Mouse (Mus musculus) spleen, adult 2 months (tissue): Measurements from ENCODE around the gene Gdi2. TPM values are rescaled to one million over a fixed set of nuclear protein-coding genes. Genes with fewer than 3 reads are reported as not detected.

Experiments
- DNase-seq, 2 experiments: peaks; one replicate each; pipeline versions ENCODE4 v3.0.0 to v3.0.0-alpha.2; 2012 to 2021; ENCODE audit warnings: low spot score in 2 of 2, low read depth in 1 of 2
- H3K27ac ChIP-seq: fragments of 200-500 bp; 2 replicates; pipeline ENCODE4 v1.5.1; 2012; ENCODE audit warnings: low read length, inconsistent platforms; ENCODE audit not compliant: insufficient read depth
- H3K27me3 ChIP-seq: fragments of 200-500 bp; 2 replicates; pipeline ENCODE4 v1.6.1; 2012; ENCODE audit warnings: mild to moderate bottlenecking, moderate library complexity, low read length, inconsistent platforms; ENCODE audit not compliant: control insufficient read depth, insufficient read depth
- H3K36me3 ChIP-seq: fragments of 200-500 bp; 2 replicates; pipeline ENCODE4 v1.6.1; 2012; ENCODE audit warnings: mild to moderate bottlenecking, low read length, inconsistent platforms; ENCODE audit not compliant: control insufficient read depth, insufficient read depth
- H3K4me1 ChIP-seq: fragments of 200-500 bp; 2 replicates; pipeline ENCODE4 v1.6.1; 2011; ENCODE audit warnings: inconsistent platforms; ENCODE audit not compliant: control insufficient read depth, insufficient read depth, insufficient read length
- H3K4me3 ChIP-seq: fragments of 200-500 bp; 2 replicates; pipeline ENCODE4 v1.5.1; 2011; ENCODE audit warnings: mild to moderate bottlenecking, inconsistent platforms; ENCODE audit not compliant: insufficient read depth, insufficient read length; ENCODE audit errors: extremely low read depth
- CTCF ChIP-seq: fragments of 200-500 bp; IDR thresholded peaks from 2 replicates; pipeline ENCODE4 v1.5.1; 2011; ENCODE audit warnings: mild to moderate bottlenecking, inconsistent platforms; ENCODE audit not compliant: insufficient read depth, insufficient read length, insufficient replicate concordance; ENCODE audit errors: extremely low read depth
- POLR2A ChIP-seq: fragments of 200-500 bp; IDR thresholded peaks from 2 replicates; pipeline ENCODE4 v1.6.1; 2011; ENCODE audit warnings: low read depth, low read length, inconsistent platforms
- WGBS: fragments of 180-500 bp; shearing (Covaris S2); methylation state at CpG from one replicate; pipeline ENCODE4 v1.1.7; 2018; 5-methylcytosine and 5-hydroxymethylcytosine counted together
- polyA plus RNA-seq: library from polyadenylated mRNA; depleted of rRNA; stranded (reverse); fragments of >200 nt; gene quantifications from 2 replicates; pipeline ENCODE4 v1.2.3, GENCODE M21; 2012

Gene Gdi2
- polyA plus RNA-seq, 1 experiment = 114 TPM

DNA sequence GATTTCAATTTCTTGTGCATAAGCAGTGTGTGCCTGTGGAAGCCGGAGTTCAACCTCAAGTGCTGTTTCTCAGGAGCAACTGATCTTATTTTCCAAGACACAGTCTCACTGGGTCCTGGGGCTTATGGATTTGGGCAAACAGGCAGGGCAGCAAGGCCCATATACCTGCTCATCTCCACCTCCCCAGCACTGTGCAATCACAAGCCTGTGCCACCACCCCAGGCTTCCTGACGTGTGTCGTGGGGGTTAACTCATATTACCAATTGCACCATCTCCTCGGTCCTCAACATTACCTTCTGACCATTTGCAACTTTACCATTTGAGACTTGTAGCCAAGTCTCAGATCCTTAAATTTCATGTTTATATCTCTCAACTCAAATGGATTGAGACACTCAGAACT is 3.7 kb upstream of the Gdi2 start:
- no peak for DNase-seq
- H3K27me3 ChIP-seq = no peaks in the 10 kb centered on the region
- WGBS = 90% methylated on average over 4 of the region's 4 CpGs
- peaks cover 2% of the 10 kb centered on the region; the same call in 1 of the 2 replicates for H3K4me1 ChIP-seq
- TF ChIP-seq POLR2A (no peak), CTCF (no peak)
- H3K4me3 ChIP-seq = no peak overlapping the region
- H3K27ac ChIP-seq = no peak overlapping the region
- no peaks in the 10 kb centered on the region for H3K36me3 ChIP-seq

- DNase-seq = no peak
- under 1% methylated on average over 59 of the region's 59 CpGs for WGBS
- Histone ChIP-seq H3K4me3 (peak overlapping the region; percentile 80), H3K27ac (peak overlapping the region; percentile 97), H3K4me1 (peaks cover 8% of the 10 kb centered on the region), H3K27me3 (no peaks in the 10 kb centered on the region), H3K36me3 (no peaks in the 10 kb centered on the region)
- TF ChIP-seq CTCF (no peak), POLR2A (no peak)
Measured at GRCm38 (mm10) chr13:3538223-3538968, 533 bp downstream of the Gdi2 start.

DNA sequence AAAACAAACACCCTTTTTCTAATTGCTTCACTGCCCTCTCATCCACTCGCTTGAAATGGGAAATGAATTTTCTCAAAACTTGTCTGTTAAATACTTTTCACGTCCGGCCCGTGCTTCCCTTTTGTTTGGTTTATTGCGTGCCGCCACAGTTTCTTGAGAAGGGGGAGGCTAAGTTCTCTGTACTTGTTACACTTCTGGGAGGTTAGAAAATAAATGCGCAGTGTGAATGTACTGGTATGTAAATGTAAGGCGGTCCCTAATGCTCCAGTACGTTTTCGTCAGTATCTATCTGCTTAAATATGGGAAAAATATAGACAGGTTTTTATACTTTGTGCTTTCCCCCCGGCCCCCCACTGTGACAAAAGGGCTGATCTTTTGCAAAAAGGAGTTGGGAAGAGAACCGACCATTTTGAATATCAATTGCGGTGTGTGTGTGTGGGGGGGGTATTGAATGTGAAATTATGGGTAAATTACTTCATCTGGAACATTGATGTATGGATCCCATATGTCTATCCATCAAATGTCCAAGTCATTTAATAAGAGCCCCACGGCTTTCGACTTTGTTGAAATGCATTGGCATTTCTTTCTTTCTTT is 1.2 kb downstream of the Gdi2 start:
- Histone ChIP-seq H3K27ac (peak overlapping the region; percentile 97), H3K27me3 (no peaks in the 10 kb centered on the region), H3K36me3 (no peaks in the 10 kb centered on the region), H3K4me1 (peaks cover 8% of the 10 kb centered on the region), H3K4me3 (peak overlapping the region; percentile 80)
- TF ChIP-seq POLR2A (no peak), CTCF (no peak)
- DNase-seq = no peak
- WGBS = 1% methylated on average over 15 of the region's 15 CpGs

DNA sequence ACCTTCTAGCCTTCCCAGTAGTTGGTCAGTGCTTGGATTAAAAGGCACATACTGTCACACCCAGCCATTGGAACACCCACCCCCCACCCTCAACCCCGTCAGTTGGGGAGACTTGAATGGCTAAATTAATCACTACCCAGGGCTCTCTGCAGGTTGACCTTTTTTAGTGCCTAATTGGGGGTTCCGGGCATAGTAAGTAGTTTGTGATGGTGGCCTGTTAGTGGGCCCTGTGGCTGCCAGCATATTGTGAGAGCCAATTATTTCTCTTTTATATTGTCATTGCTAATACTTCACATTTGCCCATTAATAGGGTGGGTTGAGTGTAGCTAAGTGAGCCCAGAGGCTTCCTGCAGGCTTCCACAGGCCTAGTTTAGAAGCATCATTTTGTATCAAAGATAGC is 2.3 kb downstream of the Gdi2 start:
- Histone ChIP-seq H3K4me3 (no peak overlapping the region), H3K27me3 (no peaks in the 10 kb centered on the region), H3K27ac (no peak overlapping the region), H3K4me1 (peaks cover 8% of the 10 kb centered on the region), H3K36me3 (0 out of 2 replicates have a peak, but pooled peaks cover under 1% of the 10 kb centered on the region)
- WGBS = 66% methylated on average over 2 of the region's 2 CpGs
- TF ChIP-seq CTCF (no peak), POLR2A (no peak)
- DNase-seq = no peak

DNA sequence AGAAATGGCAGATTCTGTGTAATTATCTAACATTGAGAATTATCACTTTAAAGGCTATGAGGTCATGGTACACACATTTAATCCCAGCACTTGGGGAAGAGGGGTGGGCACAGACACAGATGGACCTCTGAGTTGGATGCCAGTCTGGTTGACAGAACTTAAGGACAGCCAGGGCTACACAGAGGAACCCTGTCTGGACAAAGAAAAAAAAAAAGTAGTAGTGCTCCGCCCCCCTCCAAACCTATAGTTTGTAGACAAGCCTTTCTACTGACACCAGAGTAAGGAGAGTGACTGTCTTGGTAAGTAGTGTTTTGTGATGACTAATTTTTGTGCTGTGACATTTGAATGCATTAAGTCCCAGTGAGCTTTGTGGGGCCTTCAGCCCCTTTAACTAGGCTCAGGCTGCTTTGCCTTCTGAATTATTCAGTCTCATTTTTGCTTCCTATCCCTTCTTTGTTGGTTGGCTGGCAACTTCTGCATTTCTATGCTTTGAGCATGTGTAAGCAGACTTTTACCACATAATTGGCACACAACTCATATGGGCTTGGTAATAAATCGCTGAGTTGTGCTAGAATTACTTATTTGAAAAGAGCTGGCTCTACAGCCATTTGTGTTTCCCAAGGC is 3.4 kb downstream of the Gdi2 start:
- Histone ChIP-seq H3K27me3 (no peaks in the 10 kb centered on the region), H3K4me3 (no peak overlapping the region), H3K27ac (no peak overlapping the region), H3K36me3 (0 out of 2 replicates have a peak, but pooled peaks cover 1% of the 10 kb centered on the region), H3K4me1 (peaks cover 8% of the 10 kb centered on the region)
- WGBS = 42% methylated on average over 2 of the region's 2 CpGs
- no peak for TF ChIP-seq POLR2A
- TF ChIP-seq CTCF = no peak
- no peak for DNase-seq

GRCm38 (mm10) chr13:3544077-3544874 is 6.4 kb downstream of the Gdi2 start:
- WGBS = 84% methylated on average over 4 of the region's 4 CpGs
- no peaks in the 10 kb centered on the region for H3K27me3 ChIP-seq
- H3K27ac ChIP-seq = no peak overlapping the region
- DNase-seq = no peak
- no peak overlapping the region for H3K4me3 ChIP-seq
- H3K36me3 ChIP-seq = peaks cover 9% of the 10 kb centered on the region
- H3K4me1 ChIP-seq = peaks cover 6% of the 10 kb centered on the region; the same call in 1 of the 2 replicates
- TF ChIP-seq POLR2A (no peak), CTCF (no peak)
